Mouse (Mus musculus): ENCODE results near the gene Fbp1. TPM values are rescaled to one million over a fixed set of nuclear protein-coding genes. Genes with fewer than 3 reads are reported as not detected.

The Fbp1 gene
- total RNA-seq, 2 experiments from 2014 or later: 0.33 to 0.59 TPM

- no peak for DNase-seq (ENCODE audit: extremely low spot score in 1 of 2, low spot score in 2 of 2)
- no peak overlapping the region for H3K4me3 ChIP-seq
- TF ChIP-seq CTCF (IDR thresholded peaks at IDR 0.05): no peak
- peak overlapping the region; percentile 55 for H3K27ac ChIP-seq
- intact Hi-C loops (cut with DNase I): loop anchor here (2.0 kb wide), 1 partner anchor 29 kb away; no protein-coding TSS in a partner anchor
Observed at GRCm38 (mm10) chr13:62911575-62911974, 23.5 kb upstream of the Fbp1 start.

- DNase-seq (ENCODE audit: extremely low spot score in 1 of 2, low spot score in 2 of 2): no peak
- TF ChIP-seq CTCF (IDR thresholded peaks at IDR 0.05): no peak
- Histone ChIP-seq H3K27ac (peak overlapping the region; percentile 75), H3K4me3 (no peak overlapping the region)
- intact Hi-C loops (cut with DNase I): loop anchor here (2.0 kb wide), 1 partner anchor 31 kb away; no protein-coding TSS in a partner anchor
Observed at GRCm38 (mm10) chr13:62910206-62910605, 22.1 kb upstream of the Fbp1 start.

GRCm38 (mm10) chr13:62909776-62910175, 21.7 kb upstream of the Fbp1 start:
- DNase-seq (ENCODE audit: extremely low spot score in 1 of 2, low spot score in 2 of 2): peak; percentile 25 to 36
- Histone ChIP-seq H3K27ac (peak overlapping the region; percentile 76), H3K4me3 (no peak overlapping the region)
- no peak for TF ChIP-seq CTCF (IDR thresholded peaks at IDR 0.05)
- intact Hi-C loops (cut with DNase I): loop anchor here (2.0 to 5.0 kb wide), 2 partner anchors 31 to 333 kb away; no protein-coding TSS in a partner anchor

- intact Hi-C loops (cut with DNase I): loop anchor here (5.0 kb wide), 1 partner anchor 334 kb away; no protein-coding TSS in a partner anchor
- no peak for DNase-seq (ENCODE audit: extremely low spot score in 1 of 2, low spot score in 2 of 2)
- no peak for TF ChIP-seq CTCF (IDR thresholded peaks at IDR 0.05)
- Histone ChIP-seq H3K27ac (peak overlapping the region; percentile 76), H3K4me3 (no peak overlapping the region; the same call in 1 of the 2 replicates)
Observed at GRCm38 (mm10) chr13:62908163-62908559, 20.1 kb upstream of the Fbp1 start.

- no peak for TF ChIP-seq CTCF (IDR thresholded peaks at IDR 0.05)
- intact Hi-C loops (cut with DNase I): loop anchor here (5.0 kb wide), 1 partner anchor 335 kb away; no protein-coding TSS in a partner anchor
- Histone ChIP-seq H3K27ac (peak overlapping the region; percentile 76), H3K4me3 (peak overlapping the region; percentile 22; the same call in 1 of the 2 replicates)
- DNase-seq (ENCODE audit: extremely low spot score in 1 of 2, low spot score in 2 of 2): no peak
Observed at GRCm38 (mm10) chr13:62907527-62908162, 19.6 kb upstream of the Fbp1 start.

- intact Hi-C loops (cut with DNase I): no loop called here
- TF ChIP-seq CTCF (IDR thresholded peaks at IDR 0.05): no peak
Observed at GRCm38 (mm10) chr13:62901139-62901538, 13.1 kb upstream of the Fbp1 start.

GRCm38 (mm10) chr13:62897927-62898646, 10.0 kb upstream of the Fbp1 start:
- H3K27ac ChIP-seq: peak overlapping the region; percentile 24; the same call in 1 of the 2 replicates
- intact Hi-C loops (cut with DNase I): no loop called here
- TF ChIP-seq CTCF (IDR thresholded peaks at IDR 0.05): no peak
- H3K4me3 ChIP-seq: no peak overlapping the region
- no peak for DNase-seq (ENCODE audit: extremely low spot score in 1 of 2, low spot score in 2 of 2)

More at GRCm38 (mm10) chr13:62901139-62901538, 13.1 kb upstream of the Fbp1 start:
- no peak overlapping the region for H3K27ac ChIP-seq
- no peak for DNase-seq (ENCODE audit: extremely low spot score in 1 of 2, low spot score in 2 of 2)
- no peak overlapping the region for H3K4me3 ChIP-seq

- intact Hi-C loops (cut with DNase I): no loop called here
- DNase-seq (ENCODE audit: extremely low spot score in 1 of 2, low spot score in 2 of 2): no peak
- no peak overlapping the region for H3K27ac ChIP-seq
- no peak overlapping the region for H3K4me3 ChIP-seq
- no peak for TF ChIP-seq CTCF (IDR thresholded peaks at IDR 0.05)
Observed at GRCm38 (mm10) chr13:62893044-62893842, 5.2 kb upstream of the Fbp1 start.

- no peak for TF ChIP-seq CTCF (IDR thresholded peaks at IDR 0.05)
- intact Hi-C loops (cut with DNase I): no loop called here
- Histone ChIP-seq H3K27ac (no peak overlapping the region), H3K4me3 (no peak overlapping the region)
- DNase-seq (ENCODE audit: extremely low spot score in 1 of 2, low spot score in 2 of 2): no peak
Observed at GRCm38 (mm10) chr13:62889311-62889710, 1.2 kb upstream of the Fbp1 start.

- intact Hi-C loops (cut with DNase I): no loop called here
- no peak overlapping the region for H3K4me3 ChIP-seq
- no peak for TF ChIP-seq CTCF (IDR thresholded peaks at IDR 0.05)
- no peak overlapping the region for H3K27ac ChIP-seq
- no peak for DNase-seq (ENCODE audit: extremely low spot score in 1 of 2, low spot score in 2 of 2)
Observed at GRCm38 (mm10) chr13:62884536-62884935, 3.5 kb downstream of the Fbp1 start.

GRCm38 (mm10) chr13:62883925-62884324, 4.2 kb downstream of the Fbp1 start:
- intact Hi-C loops (cut with DNase I): no loop called here
- TF ChIP-seq CTCF (IDR thresholded peaks at IDR 0.05): no peak
- H3K27ac ChIP-seq: no peak overlapping the region
- no peak for DNase-seq (ENCODE audit: extremely low spot score in 1 of 2, low spot score in 2 of 2)
- H3K4me3 ChIP-seq: no peak overlapping the region

Measured in left cerebral cortex, adult 2 months (tissue).